Mouse (Mus musculus): ENCODE data around the gene Rnf130.

The Rnf130 gene

GRCm38 (mm10) chr11:50024833-50025720, at the start of gene Rnf130:
Gene Rnf130 (plus strand): TSS chr11:50025346.
- DNase-seq: peak; percentile 96 to 97

- DNase-seq: no peak
These were observed 47.1 kb upstream of the Rnf130 start for GRCm38 (mm10) chr11:49977963-49978568.

- no peak for DNase-seq
These were observed 46.2 kb upstream of the Rnf130 start for GRCm38 (mm10) chr11:49978935-49979334.

- DNase-seq: peak in 1 of 2 experiments; percentile 32
These were observed 44.4 kb upstream of the Rnf130 start for GRCm38 (mm10) chr11:49980681-49981235.

- no peak for DNase-seq
These were observed 43.7 kb upstream of the Rnf130 start for GRCm38 (mm10) chr11:49981321-49981963.

- DNase-seq: no peak
These were observed 43.1 kb upstream of the Rnf130 start for GRCm38 (mm10) chr11:49982094-49982493.

- no peak for DNase-seq
These were observed 42.3 kb upstream of the Rnf130 start for GRCm38 (mm10) chr11:49982881-49983280.

GRCm38 (mm10) chr11:49983875-49984552, 41.1 kb upstream of the Rnf130 start:
- DNase-seq: no peak

- DNase-seq: no peak
These were observed 40.1 kb upstream of the Rnf130 start for GRCm38 (mm10) chr11:49985009-49985408.

- DNase-seq: peak; percentile 66 to 86
These were observed 38.7 kb upstream of the Rnf130 start for GRCm38 (mm10) chr11:49986277-49987036.

GRCm38 (mm10) chr11:49994536-49994935, 30.6 kb upstream of the Rnf130 start:
- DNase-seq: no peak

GRCm38 (mm10) chr11:49996398-49996797, 28.7 kb upstream of the Rnf130 start:
- DNase-seq: no peak

- DNase-seq: peak; percentile 79 to 80
These were observed 27.8 kb upstream of the Rnf130 start for GRCm38 (mm10) chr11:49997321-49997720.

- DNase-seq: no peak
These were observed 22.3 kb upstream of the Rnf130 start for GRCm38 (mm10) chr11:50002853-50003252.

- no peak for DNase-seq
These were observed 17.4 kb upstream of the Rnf130 start for GRCm38 (mm10) chr11:50007776-50008175.

- DNase-seq: no peak
These were observed 16.9 kb upstream of the Rnf130 start for GRCm38 (mm10) chr11:50008231-50008630.

GRCm38 (mm10) chr11:50013016-50013415, 12.1 kb upstream of the Rnf130 start:
- no peak for DNase-seq

- no peak for DNase-seq
These were observed 8.6 kb upstream of the Rnf130 start for GRCm38 (mm10) chr11:50016503-50016902.

- no peak for DNase-seq
These were observed 7.6 kb upstream of the Rnf130 start for GRCm38 (mm10) chr11:50017511-50017910.

- no peak for DNase-seq
These were observed 6.3 kb upstream of the Rnf130 start for GRCm38 (mm10) chr11:50018848-50019247.

- DNase-seq: peak; percentile 42 to 55
These were observed 3.1 kb upstream of the Rnf130 start for GRCm38 (mm10) chr11:50022085-50022484.

- DNase-seq: no peak
These were observed 707 bp upstream of the Rnf130 start for GRCm38 (mm10) chr11:50024445-50024832.
